ENCODE assay signal across 21 mouse cellular contexts in the genomic region with DNA sequence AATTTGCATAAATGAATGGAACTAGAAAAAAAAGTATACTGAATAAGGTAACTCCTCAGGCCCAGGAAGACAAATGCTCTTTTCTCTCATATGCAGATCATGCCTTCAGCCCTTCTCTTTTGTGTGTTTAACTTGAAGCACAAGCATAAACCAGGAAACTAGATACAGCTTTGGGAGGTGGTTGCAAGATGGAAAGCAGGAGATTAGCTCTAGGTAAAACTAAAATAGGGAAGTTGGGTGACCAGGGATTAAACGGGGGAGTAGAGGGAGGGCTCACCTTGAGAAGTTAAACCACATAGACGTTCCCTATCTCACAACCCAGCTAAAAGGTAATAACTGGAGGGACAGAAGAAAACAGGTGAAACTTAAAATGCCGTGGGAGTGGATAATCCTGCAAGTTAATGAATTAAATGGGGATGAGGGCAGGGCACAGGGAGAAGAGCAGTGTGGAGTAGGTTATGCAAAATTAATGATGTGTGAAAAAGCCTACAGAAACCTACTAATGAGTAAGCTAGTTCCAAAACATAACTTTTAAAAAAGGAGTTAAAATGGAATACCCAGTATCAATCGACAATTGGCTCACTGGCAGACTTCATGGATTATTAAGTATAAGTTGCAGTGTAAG.
"Had no signal": no experiment of that assay in that cellular context is flagged by ENCODE, and none has a peak within 500 bp of the region (broad histone marks: within the 10 kb centered on the region; RNA-seq: fewer than 3 reads in every experiment).

No protein-coding gene starts in this region.

- ATAC-seq: midbrain, embryonic 16.5 days had no signal

- H3K36me3 ChIP-seq: midbrain, embryonic 10.5 days; midbrain, embryonic 12.5 days; stomach, embryonic 15.5 days had no signal

- H3K4me3 ChIP-seq: midbrain, embryonic 10.5 days; midbrain, embryonic 12.5 days; myocyte; neural tube, embryonic 13.5 days; neural tube, embryonic 15.5 days; stomach, embryonic 15.5 days had no signal

- DNase-seq: lung, adult 18-20 months; lung, embryonic 14.5 days; lung, postnatal 10 days; lung, postnatal 4 days; midbrain, embryonic 14.5 days; retina, postnatal 1 day; right cerebral cortex, adult 18-20 months; right cerebral cortex, postnatal 25 days; right cerebral cortex, postnatal 4 days; spleen, adult 18-20 months; thymus, adult 2 months; thymus, postnatal 25 days; thymus, postnatal 4 days had no signal

- H3K9me3 ChIP-seq: midbrain, embryonic 10.5 days; midbrain, embryonic 12.5 days; neural tube, embryonic 13.5 days; neural tube, embryonic 15.5 days; stomach, embryonic 15.5 days had no signal

- H3K27ac ChIP-seq: midbrain, embryonic 10.5 days; midbrain, embryonic 12.5 days; neural tube, embryonic 13.5 days; neural tube, embryonic 15.5 days; stomach, embryonic 15.5 days; stomach, postnatal 0 days had no signal

- H3K4me1 ChIP-seq: midbrain, embryonic 10.5 days; midbrain, embryonic 12.5 days; neural tube, embryonic 13.5 days; neural tube, embryonic 15.5 days; stomach, embryonic 15.5 days had no signal

- H3K27me3 ChIP-seq: midbrain, embryonic 12.5 days; neural tube, embryonic 13.5 days; neural tube, embryonic 15.5 days; stomach, embryonic 15.5 days had no signal

- H3K9ac ChIP-seq: lung, embryonic 14.5 days; midbrain, embryonic 12.5 days; neural tube, embryonic 13.5 days; neural tube, embryonic 15.5 days; stomach, embryonic 15.5 days had no signal

- H3K4me2 ChIP-seq: lung, embryonic 14.5 days; midbrain, embryonic 12.5 days; neural tube, embryonic 13.5 days; neural tube, embryonic 15.5 days; stomach, embryonic 15.5 days had no signal
